15 mouse cellular contexts compared by ENCODE assay signal in the genomic region with DNA sequence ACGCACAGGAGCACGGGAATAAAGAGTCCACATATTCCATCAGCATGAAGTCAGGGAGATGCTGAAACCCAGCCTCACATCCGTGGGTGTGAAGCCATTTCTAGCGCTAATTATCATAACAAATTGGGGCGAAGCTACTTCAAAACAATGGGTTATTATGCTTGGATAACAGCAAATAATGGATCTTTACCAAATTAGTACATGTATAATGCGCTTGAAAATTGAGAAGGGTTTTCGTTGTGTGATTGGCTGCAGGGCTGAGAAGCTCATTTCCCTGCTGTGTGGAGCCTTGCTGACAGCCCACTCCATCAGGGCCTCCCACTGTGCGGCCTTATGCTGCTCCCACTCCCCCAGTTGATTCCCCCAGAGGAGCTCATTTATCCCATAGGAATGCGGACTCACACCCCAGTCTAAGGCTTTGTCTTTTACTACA.
DNase-seq lines count a peak whose midpoint lies in the region; ATAC-seq and TF ChIP-seq lines count a peak whose summit lies in the region.
"Had no signal": no experiment of that assay in that cellular context is flagged by ENCODE, and none has a peak within 500 bp of the region (broad histone marks: within the 10 kb centered on the region; RNA-seq: fewer than 3 reads in every experiment).

No protein-coding gene starts in this region.

- no peaks in the 10 kb centered on the region for H3K36me3 ChIP-seq in heart, embryonic 11.5 days (ENCODE audit: control insufficient read depth, insufficient read depth, low read length)
- H3K36me3 ChIP-seq: kidney, embryonic 15.5 days; limb, embryonic 13.5 days; stomach, embryonic 15.5 days had no signal

- H3K9ac ChIP-seq in heart, embryonic 11.5 days (ENCODE audit: low read depth, low read length) = no peak overlapping the region
- H3K9ac ChIP-seq: kidney, embryonic 15.5 days; limb, embryonic 13.5 days; lung, embryonic 14.5 days; stomach, embryonic 15.5 days had no signal

- H3K4me3 ChIP-seq in embryonic fibroblast, embryonic 13.5 days (ENCODE audit: insufficient read depth, low read length) = no peak overlapping the region
- H3K4me3 ChIP-seq in heart, embryonic 11.5 days (ENCODE audit: low read depth, low read length) = no peak overlapping the region
- H3K4me3 ChIP-seq: kidney, embryonic 15.5 days; limb, embryonic 13.5 days; stomach, embryonic 15.5 days had no signal

- ATAC-seq in heart, embryonic 11.5 days (replicated peaks; ENCODE audit: insufficient number of reproducible peaks, low FRiP score, low TSS enrichment) = no peak

- 30% methylated on average over 9 of the region's 9 CpGs for WGBS in heart, embryonic 11.5 days (ENCODE audit: insufficient replicate concordance)

- peak; percentile 10 for DNase-seq in embryo, embryonic 11 days
- no peak for DNase-seq in embryo, embryonic 9.5 days (ENCODE audit: extremely low spot score)
- DNase-seq in ZHBTc4 (ENCODE audit: low read depth, low spot score) = peak; percentile 15
- peak; percentile 31 for DNase-seq in mesoderm, embryonic 11.5 days (ENCODE audit: low read depth, low spot score)
- DNase-seq in layer of hippocampus, postnatal 25 days (ENCODE audit: extremely low spot score in 1 of 2, low spot score in 1 of 2) = no peak
- DNase-seq in yolk sac, embryonic 10.5 days (ENCODE audit: low spot score) = no peak
- DNase-seq: adrenal gland, postnatal 10 days; heart, postnatal 36 days; layer of hippocampus, adult 9-11 months; lung, embryonic 14.5 days had no signal

- H3K27me3 ChIP-seq in heart, embryonic 11.5 days (ENCODE audit: control insufficient read depth, insufficient read depth, low read length) = no peaks in the 10 kb centered on the region
- H3K27me3 ChIP-seq: kidney, embryonic 15.5 days; limb, embryonic 13.5 days; stomach, embryonic 15.5 days had no signal

- TF ChIP-seq POLR2A in embryonic fibroblast, embryonic 13.5 days (IDR thresholded peaks at IDR 0.05; ENCODE audit: low read depth, low read length) = no peak

- H3K4me2 ChIP-seq in heart, embryonic 11.5 days = no peak overlapping the region
- H3K4me2 ChIP-seq: kidney, embryonic 15.5 days; limb, embryonic 13.5 days; lung, embryonic 14.5 days; stomach, embryonic 15.5 days had no signal

- H3K9me3 ChIP-seq in heart, embryonic 11.5 days (replicated peaks; ENCODE audit: control insufficient read depth, low read length) = no peaks in the 10 kb centered on the region
- H3K9me3 ChIP-seq: kidney, embryonic 15.5 days; limb, embryonic 13.5 days; stomach, embryonic 15.5 days had no signal

- peak overlapping the region; percentile 18; the same call in 1 of the 2 replicates for H3K27ac ChIP-seq in embryonic fibroblast, embryonic 13.5 days (ENCODE audit: insufficient read depth, low read length)
- H3K27ac ChIP-seq in heart, embryonic 11.5 days (ENCODE audit: low read depth, low read length) = no peak overlapping the region
- H3K27ac ChIP-seq: kidney, embryonic 15.5 days; limb, embryonic 13.5 days; stomach, embryonic 15.5 days had no signal

- peaks cover 3% of the 10 kb centered on the region for H3K4me1 ChIP-seq in embryonic fibroblast, embryonic 13.5 days (ENCODE audit: control insufficient read depth, insufficient read depth, low read length)
- no peaks in the 10 kb centered on the region for H3K4me1 ChIP-seq in heart, embryonic 11.5 days (ENCODE audit: control insufficient read depth, insufficient read depth, low read length)
- H3K4me1 ChIP-seq: kidney, embryonic 15.5 days; limb, embryonic 13.5 days; stomach, embryonic 15.5 days had no signal

- TF ChIP-seq CTCF in embryonic fibroblast, embryonic 13.5 days (IDR thresholded peaks at IDR 0.05; ENCODE audit: borderline replicate concordance, insufficient read depth, low read length) = no peak

Comparison
In these comparisons a context has a peak if more than half of its experiments do, and no peak if none do; other contexts are left out.
1. DNase-seq: peak in embryo, embryonic 11 days (single experiment), ZHBTc4 (single experiment) and mesoderm, embryonic 11.5 days (single experiment); none in embryo, embryonic 9.5 days (single experiment), layer of hippocampus, postnatal 25 days (0 of 2) and yolk sac, embryonic 10.5 days (single experiment).